Mouse (Mus musculus): Measurements from ENCODE around the gene Hoxa4. TPM values are rescaled to one million over a fixed set of nuclear protein-coding genes. Genes with fewer than 3 reads are reported as not detected.

Hoxa4 gene
- polyA plus RNA-seq, 1 experiment from 2014 or later, result 1.4 TPM

GRCm38 (mm10) chr6:52204050-52204752, 12.6 kb upstream of the Hoxa4 start, which contains the start of gene Hoxa5:
Hoxa5 (minus strand) TSS chr6:52204587.
- peak within 1 kb of the TSS; percentile 81 for H3K4me2 ChIP-seq (replicated peaks; ENCODE audit: low read depth, low read length)
- H3K4me1 ChIP-seq (ENCODE audit: insufficient read depth, low read length), result peaks cover 81% of the 10 kb centered on the region
- WGBS, result under 1% methylated on average over 62 of the region's 65 CpGs
- ATAC-seq (ENCODE audit: low FRiP score, low TSS enrichment), result peak; percentile 70
- H3K36me3 ChIP-seq (ENCODE audit: insufficient read depth, low read length), result peaks cover 18% of the 10 kb centered on the region; the same call in 1 of the 2 replicates
- H3K9me3 ChIP-seq (ENCODE audit: low read length), result no peaks in the 10 kb centered on the region
- peak within 1 kb of the TSS; percentile 55 for H3K4me3 ChIP-seq (ENCODE audit: low read length)
- 0 out of 2 replicates have a peak, but pooled peaks cover 5% of the 10 kb centered on the region for H3K27me3 ChIP-seq (ENCODE audit: insufficient read depth, low read length)
- H3K27ac ChIP-seq (ENCODE audit: low read length), result peak within 1 kb of the TSS; percentile 78
- peak within 1 kb of the TSS; percentile 78 for H3K9ac ChIP-seq (replicated peaks; ENCODE audit: low read length)

GRCm38 (mm10) chr6:52203371-52204049, 12.0 kb upstream of the Hoxa4 start:
- H3K27ac ChIP-seq (ENCODE audit: low read length), result peak overlapping the region; percentile 78
- 0 out of 2 replicates have a peak, but pooled peaks cover 5% of the 10 kb centered on the region for H3K27me3 ChIP-seq (ENCODE audit: insufficient read depth, low read length)
- H3K36me3 ChIP-seq (ENCODE audit: insufficient read depth, low read length), result peaks cover 18% of the 10 kb centered on the region; the same call in 1 of the 2 replicates
- peak overlapping the region; percentile 78 for H3K9ac ChIP-seq (replicated peaks; ENCODE audit: low read length)
- H3K4me3 ChIP-seq (ENCODE audit: low read length), result peak overlapping the region; percentile 55
- 2% methylated on average over 33 of the region's 46 CpGs for WGBS
- no peaks in the 10 kb centered on the region for H3K9me3 ChIP-seq (ENCODE audit: low read length)
- no peak for ATAC-seq (ENCODE audit: low FRiP score, low TSS enrichment)
- peak overlapping the region; percentile 81 for H3K4me2 ChIP-seq (replicated peaks; ENCODE audit: low read depth, low read length)
- H3K4me1 ChIP-seq (ENCODE audit: insufficient read depth, low read length), result peaks cover 85% of the 10 kb centered on the region

DNA sequence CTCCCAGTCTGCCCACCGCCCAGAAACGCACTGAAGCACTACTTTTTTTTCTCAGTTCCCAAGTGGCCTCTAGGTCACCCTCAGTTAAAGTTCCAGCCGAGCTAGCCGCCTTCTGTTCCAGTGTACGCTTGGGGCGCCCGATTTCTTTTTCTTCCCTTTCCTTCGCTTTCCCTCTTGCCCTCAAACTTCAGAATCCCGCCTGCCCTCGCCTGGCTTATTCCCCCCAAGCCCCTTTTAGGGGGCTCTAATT, 11.5 kb upstream of the Hoxa4 start:
- H3K9me3 ChIP-seq (ENCODE audit: low read length), result no peaks in the 10 kb centered on the region
- peak overlapping the region; percentile 78 for H3K27ac ChIP-seq (ENCODE audit: low read length)
- H3K9ac ChIP-seq (replicated peaks; ENCODE audit: low read length), result peak overlapping the region; percentile 78
- H3K4me1 ChIP-seq (ENCODE audit: insufficient read depth, low read length), result peaks cover 85% of the 10 kb centered on the region
- H3K4me3 ChIP-seq (ENCODE audit: low read length), result peak overlapping the region; percentile 55
- H3K27me3 ChIP-seq (ENCODE audit: insufficient read depth, low read length), result 0 out of 2 replicates have a peak, but pooled peaks cover 5% of the 10 kb centered on the region
- peaks cover 18% of the 10 kb centered on the region; the same call in 1 of the 2 replicates for H3K36me3 ChIP-seq (ENCODE audit: insufficient read depth, low read length)
- ATAC-seq (ENCODE audit: low FRiP score, low TSS enrichment), result no peak
- peak overlapping the region; percentile 81 for H3K4me2 ChIP-seq (replicated peaks; ENCODE audit: low read depth, low read length)
- WGBS, result 6% methylated on average over 10 of the region's 10 CpGs

GRCm38 (mm10) chr6:52202362-52203120, 11.0 kb upstream of the Hoxa4 start:
- no peak for ATAC-seq (ENCODE audit: low FRiP score, low TSS enrichment)
- Histone ChIP-seq H3K36me3 (ENCODE audit: insufficient read depth, low read length) (peaks cover 18% of the 10 kb centered on the region; the same call in 1 of the 2 replicates), H3K27ac (ENCODE audit: low read length) (peak overlapping the region; percentile 78), H3K4me2 (replicated peaks; ENCODE audit: low read depth, low read length) (peak overlapping the region; percentile 81), H3K4me3 (ENCODE audit: low read length) (peak overlapping the region; percentile 55), H3K4me1 (ENCODE audit: insufficient read depth, low read length) (peaks cover 87% of the 10 kb centered on the region), H3K27me3 (ENCODE audit: insufficient read depth, low read length) (0 out of 2 replicates have a peak, but pooled peaks cover 5% of the 10 kb centered on the region), H3K9ac (replicated peaks; ENCODE audit: low read length) (peak overlapping the region; percentile 78), H3K9me3 (ENCODE audit: low read length) (no peaks in the 10 kb centered on the region)
- 20% methylated on average over 22 of the region's 22 CpGs for WGBS

DNA sequence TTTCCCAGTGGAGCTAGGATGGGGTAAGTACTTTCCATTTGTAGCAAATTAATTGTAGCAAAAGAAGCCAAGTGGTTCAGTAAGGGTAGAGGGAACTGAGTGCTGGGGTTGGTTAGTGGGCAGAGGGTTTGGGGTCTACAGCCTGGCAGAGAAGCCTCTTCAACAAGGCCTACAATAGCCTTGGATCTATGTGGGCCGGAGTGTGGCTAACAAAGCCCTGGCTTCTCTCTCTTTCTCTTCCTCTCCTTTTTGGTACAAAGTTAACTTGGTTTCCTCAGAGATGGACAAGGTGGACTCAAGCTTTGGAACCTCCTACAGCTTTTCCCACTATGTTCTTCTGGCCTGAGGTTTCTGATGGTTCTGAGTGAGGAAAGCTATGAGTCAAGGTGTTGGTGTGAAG, 9.7 kb upstream of the Hoxa4 start:
- Histone ChIP-seq H3K9me3 (ENCODE audit: low read length) (no peaks in the 10 kb centered on the region), H3K36me3 (ENCODE audit: insufficient read depth, low read length) (peaks cover 18% of the 10 kb centered on the region; the same call in 1 of the 2 replicates), H3K4me3 (ENCODE audit: low read length) (peak overlapping the region; percentile 7; the same call in 1 of the 2 replicates), H3K4me2 (replicated peaks; ENCODE audit: low read depth, low read length) (peak overlapping the region; percentile 36), H3K27ac (ENCODE audit: low read length) (peak overlapping the region; percentile 83), H3K9ac (replicated peaks; ENCODE audit: low read length) (peak overlapping the region; percentile 53), H3K27me3 (ENCODE audit: insufficient read depth, low read length) (0 out of 2 replicates have a peak, but pooled peaks cover 5% of the 10 kb centered on the region), H3K4me1 (ENCODE audit: insufficient read depth, low read length) (peaks cover 87% of the 10 kb centered on the region)
- 54% methylated on average over 1 of the region's 1 CpGs for WGBS
- ATAC-seq (ENCODE audit: low FRiP score, low TSS enrichment), result no peak

GRCm38 (mm10) chr6:52200751-52201250, 9.2 kb upstream of the Hoxa4 start:
- ATAC-seq (ENCODE audit: low FRiP score, low TSS enrichment), result no peak
- Histone ChIP-seq H3K4me2 (replicated peaks; ENCODE audit: low read depth, low read length) (peak overlapping the region; percentile 36), H3K9me3 (ENCODE audit: low read length) (no peaks in the 10 kb centered on the region), H3K4me3 (ENCODE audit: low read length) (peak overlapping the region; percentile 15), H3K4me1 (ENCODE audit: insufficient read depth, low read length) (peaks cover 87% of the 10 kb centered on the region), H3K27ac (ENCODE audit: low read length) (peak overlapping the region; percentile 83), H3K9ac (replicated peaks; ENCODE audit: low read length) (peak overlapping the region; percentile 59), H3K36me3 (ENCODE audit: insufficient read depth, low read length) (peaks cover 13% of the 10 kb centered on the region; the same call in 1 of the 2 replicates), H3K27me3 (ENCODE audit: insufficient read depth, low read length) (0 out of 2 replicates have a peak, but pooled peaks cover 5% of the 10 kb centered on the region)
- 33% methylated on average over 10 of the region's 10 CpGs for WGBS

DNA sequence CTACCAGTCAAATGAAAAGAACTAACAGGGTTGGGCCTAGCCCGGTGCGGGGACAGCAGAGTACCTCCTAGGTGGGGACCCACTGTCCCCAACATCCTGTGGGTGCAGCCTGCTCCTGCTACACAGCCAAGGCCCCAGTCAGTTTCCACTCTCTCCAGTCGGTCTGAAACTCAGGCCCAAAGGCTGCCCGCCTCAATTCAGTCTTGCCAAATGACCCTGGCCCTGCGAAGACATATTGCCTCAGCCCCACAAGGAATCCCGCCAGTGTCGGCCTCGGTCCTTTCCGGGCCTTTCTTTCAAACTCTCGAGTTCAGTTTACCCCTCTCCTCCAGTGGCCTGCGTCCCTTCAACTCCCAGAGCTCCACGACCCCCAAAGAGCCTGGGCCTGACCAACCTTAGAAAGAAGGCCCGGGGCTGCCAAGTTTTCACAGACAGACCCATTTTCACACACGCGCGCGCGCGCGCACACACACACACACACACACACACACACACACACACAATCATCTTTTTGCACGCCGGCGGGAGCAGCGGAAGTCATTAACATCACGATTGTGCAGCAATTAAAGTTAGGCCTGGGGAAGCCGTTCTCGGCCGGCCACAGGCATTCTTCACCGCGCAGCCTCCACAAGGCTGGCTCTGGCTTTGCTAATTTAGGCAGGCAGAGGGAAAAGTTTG, 8.7 kb upstream of the Hoxa4 start:
- no peak for ATAC-seq (ENCODE audit: low FRiP score, low TSS enrichment)
- WGBS, result 18% methylated on average over 30 of the region's 30 CpGs

GRCm38 (mm10) chr6:52197271-52197670, 5.7 kb upstream of the Hoxa4 start:
- ATAC-seq (ENCODE audit: low FRiP score, low TSS enrichment), result peak; percentile 85
- Histone ChIP-seq H3K4me2 (replicated peaks; ENCODE audit: low read depth, low read length) (peak overlapping the region; percentile 30), H3K4me1 (ENCODE audit: insufficient read depth, low read length) (peaks cover 93% of the 10 kb centered on the region), H3K4me3 (ENCODE audit: low read length) (no peak overlapping the region), H3K9me3 (ENCODE audit: low read length) (no peaks in the 10 kb centered on the region), H3K27me3 (ENCODE audit: insufficient read depth, low read length) (0 out of 2 replicates have a peak, but pooled peaks cover 5% of the 10 kb centered on the region), H3K9ac (replicated peaks; ENCODE audit: low read length) (peak overlapping the region; percentile 48), H3K36me3 (ENCODE audit: insufficient read depth, low read length) (0 out of 2 replicates have a peak, but pooled peaks cover 10% of the 10 kb centered on the region), H3K27ac (ENCODE audit: low read length) (peak overlapping the region; percentile 77)
- WGBS, result 4% methylated on average over 10 of the region's 10 CpGs

More for the DNA sequence above, 8.7 kb upstream of the Hoxa4 start:
- Histone ChIP-seq H3K27ac (ENCODE audit: low read length) (peak overlapping the region; percentile 83), H3K9me3 (ENCODE audit: low read length) (no peaks in the 10 kb centered on the region), H3K9ac (replicated peaks; ENCODE audit: low read length) (peak overlapping the region; percentile 59), H3K4me3 (ENCODE audit: low read length) (peak overlapping the region; percentile 15), H3K36me3 (ENCODE audit: insufficient read depth, low read length) (peaks cover 12% of the 10 kb centered on the region; the same call in 1 of the 2 replicates), H3K4me1 (ENCODE audit: insufficient read depth, low read length) (peaks cover 87% of the 10 kb centered on the region), H3K4me2 (replicated peaks; ENCODE audit: low read depth, low read length) (peak overlapping the region; percentile 36), H3K27me3 (ENCODE audit: insufficient read depth, low read length) (0 out of 2 replicates have a peak, but pooled peaks cover 5% of the 10 kb centered on the region)

- H3K4me1 ChIP-seq (ENCODE audit: insufficient read depth, low read length), result peaks cover 93% of the 10 kb centered on the region
- no peak overlapping the region for H3K4me3 ChIP-seq (ENCODE audit: low read length)
- 0 out of 2 replicates have a peak, but pooled peaks cover 8% of the 10 kb centered on the region for H3K36me3 ChIP-seq (ENCODE audit: insufficient read depth, low read length)
- ATAC-seq (ENCODE audit: low FRiP score, low TSS enrichment), result no peak
- H3K4me2 ChIP-seq (replicated peaks; ENCODE audit: low read depth, low read length), result peak overlapping the region; percentile 30
- H3K9ac ChIP-seq (replicated peaks; ENCODE audit: low read length), result peak overlapping the region; percentile 48; the same call in 1 of the 2 replicates
- WGBS, result 28% methylated on average over 9 of the region's 9 CpGs
- no peaks in the 10 kb centered on the region for H3K9me3 ChIP-seq (ENCODE audit: low read length)
- H3K27me3 ChIP-seq (ENCODE audit: insufficient read depth, low read length), result 0 out of 2 replicates have a peak, but pooled peaks cover 5% of the 10 kb centered on the region
- H3K27ac ChIP-seq (ENCODE audit: low read length), result peak overlapping the region; percentile 73
Observed at GRCm38 (mm10) chr6:52196811-52197210, 5.3 kb upstream of the Hoxa4 start.

Data from kidney, embryonic 16.5 days (tissue).